Comparison of ENCODE assay signal across 12 mouse cellular contexts in genomic region chr7:142554625-142555024, GRCm38 (mm10). TPM values are rescaled to one million over a fixed set of nuclear protein-coding genes. Genes with fewer than 3 reads are reported as not detected.
A peak's percentile ranks its signal among the peaks of the same experiment; 100 is the strongest.
DNase-seq lines count a peak whose midpoint lies in the region; ATAC-seq and TF ChIP-seq lines count a peak whose summit lies in the region.
"Had no signal": no experiment of that assay in that cellular context is flagged by ENCODE, and none has a peak within 500 bp of the region (broad histone marks: within the 10 kb centered on the region; RNA-seq: fewer than 3 reads in every experiment).

No protein-coding gene starts in this region.

- H3K36me3 ChIP-seq in liver, embryonic 11.5 days (ENCODE audit: control insufficient read depth, insufficient read depth, low read length) = no peaks in the 10 kb centered on the region
- H3K36me3 ChIP-seq in embryonic facial prominence, embryonic 12.5 days = no peaks in the 10 kb centered on the region
- H3K36me3 ChIP-seq in limb, embryonic 12.5 days = no peaks in the 10 kb centered on the region
- H3K36me3 ChIP-seq: midbrain, embryonic 13.5 days had no signal

- 58% methylated on average over 1 of the region's 1 CpGs for WGBS in liver, embryonic 11.5 days
- WGBS in embryonic facial prominence, embryonic 12.5 days = 24% methylated on average over 1 of the region's 1 CpGs
- 0% methylated on average over 1 of the region's 1 CpGs for WGBS in limb, embryonic 12.5 days

- no peak overlapping the region for H3K9ac ChIP-seq in liver, embryonic 11.5 days (ENCODE audit: low read depth, low read length)
- no peak overlapping the region for H3K9ac ChIP-seq in embryonic facial prominence, embryonic 12.5 days
- no peak overlapping the region for H3K9ac ChIP-seq in limb, embryonic 12.5 days (replicated peaks)
- H3K9ac ChIP-seq: midbrain, embryonic 13.5 days had no signal

- H3K4me1 ChIP-seq in liver, embryonic 11.5 days (replicated peaks; ENCODE audit: control insufficient read depth, insufficient read depth, low read length) = peaks cover 54% of the 10 kb centered on the region
- H3K4me1 ChIP-seq in embryonic facial prominence, embryonic 12.5 days = peaks cover 65% of the 10 kb centered on the region
- peaks cover 97% of the 10 kb centered on the region for H3K4me1 ChIP-seq in limb, embryonic 12.5 days (replicated peaks)

- H3K27me3 ChIP-seq in liver, embryonic 11.5 days (replicated peaks; ENCODE audit: control insufficient read depth, insufficient read depth, low read length) = no peaks in the 10 kb centered on the region
- H3K27me3 ChIP-seq in embryonic facial prominence, embryonic 12.5 days = no peaks in the 10 kb centered on the region
- no peaks in the 10 kb centered on the region for H3K27me3 ChIP-seq in limb, embryonic 12.5 days
- H3K27me3 ChIP-seq: midbrain, embryonic 13.5 days had no signal

- intact Hi-C loops in gastrocnemius, adult 2 months (cut with DNase I) = no loop called here
- intact Hi-C loops in gastrocnemius, postnatal 14 days (cut with DNase I; ENCODE audit: low total_unique reads) = no loop called here

- TF ChIP-seq CTCF in gastrocnemius, adult 2 months (IDR thresholded peaks at IDR 0.05) = no peak

- H3K27ac ChIP-seq in gastrocnemius, adult 2 months = peak overlapping the region; percentile 99
- peak overlapping the region; percentile 92 for H3K27ac ChIP-seq in liver, embryonic 11.5 days (ENCODE audit: low read depth, low read length)
- H3K27ac ChIP-seq in embryonic facial prominence, embryonic 12.5 days = peak overlapping the region; percentile 96
- peak overlapping the region; percentile 99 for H3K27ac ChIP-seq in limb, embryonic 12.5 days
- H3K27ac ChIP-seq: kidney, postnatal 0 days; midbrain, embryonic 13.5 days had no signal

- no peak overlapping the region for H3K4me2 ChIP-seq in liver, embryonic 11.5 days
- H3K4me2 ChIP-seq in embryonic facial prominence, embryonic 12.5 days (replicated peaks) = no peak overlapping the region
- no peak overlapping the region for H3K4me2 ChIP-seq in limb, embryonic 12.5 days
- H3K4me2 ChIP-seq: midbrain, embryonic 13.5 days had no signal

- ATAC-seq in liver, embryonic 11.5 days (replicated peaks; ENCODE audit: low FRiP score) = no peak
- no peak for ATAC-seq in embryonic facial prominence, embryonic 12.5 days (ENCODE audit: insufficient number of reproducible peaks, insufficient read depth, low FRiP score, low TSS enrichment)
- no peak for ATAC-seq in limb, embryonic 12.5 days (ENCODE audit: insufficient number of reproducible peaks, insufficient read depth, low FRiP score, low TSS enrichment, low read depth)
- ATAC-seq: activated CD4-positive, CD25-positive, alpha-beta regulatory T cell, adult 4 months; midbrain, embryonic 13.5 days had no signal

- DNase-seq in gastrocnemius, adult 2 months = no peak
- DNase-seq in gastrocnemius, adult 8-10 months (ENCODE audit: low spot score in 2 of 2) = no peak
- no peak for DNase-seq in liver, embryonic 11.5 days (ENCODE audit: low spot score)
- no peak for DNase-seq in liver
- DNase-seq in testis, postnatal 10 days (ENCODE audit: low spot score) = no peak
- no peak for DNase-seq in gastrocnemius, postnatal 14 days

- H3K4me3 ChIP-seq in gastrocnemius, adult 2 months = peak overlapping the region; percentile 88
- H3K4me3 ChIP-seq in liver, embryonic 11.5 days (ENCODE audit: low read depth, low read length) = no peak overlapping the region
- no peak overlapping the region for H3K4me3 ChIP-seq in embryonic facial prominence, embryonic 12.5 days
- H3K4me3 ChIP-seq in limb, embryonic 12.5 days (replicated peaks) = no peak overlapping the region
- H3K4me3 ChIP-seq: midbrain, embryonic 13.5 days had no signal

- no peaks in the 10 kb centered on the region for H3K9me3 ChIP-seq in liver, embryonic 11.5 days (ENCODE audit: control insufficient read depth, low read length)
- no peaks in the 10 kb centered on the region for H3K9me3 ChIP-seq in embryonic facial prominence, embryonic 12.5 days
- H3K9me3 ChIP-seq in limb, embryonic 12.5 days = no peaks in the 10 kb centered on the region
- H3K9me3 ChIP-seq: midbrain, embryonic 13.5 days had no signal

RNA-seq across cellular contexts. Expression of gene Mrpl23, which starts 22.1 kb away (rescaled TPM):
- 1 to 10 TPM in 1 of 2 experiments, under 1 TPM in 1; 0.89 to 1.4 TPM for total RNA-seq in gastrocnemius, adult 2 months (2021)
- 1 to 10 TPM; 1.0 to 5.1 (median 3.1) TPM for total RNA-seq in gastrocnemius, adult 8-10 months (2022)
- 20.8 and 22.2 TPM in 2 replicates for polyA plus RNA-seq in liver, embryonic 11.5 days (2014; fragmentation: Nextera tagmentation; extraction: Ambion mirVana)
- 19.8 and 32.6 TPM in 2 replicates for polyA plus RNA-seq in embryonic facial prominence, embryonic 12.5 days (2016; fragmentation: Nextera tagmentation; extraction: Ambion mirVana)
- 29.4 and 33.3 TPM in 2 replicates for polyA plus RNA-seq in limb, embryonic 12.5 days (2016; fragmentation: Nextera tagmentation; extraction: Ambion mirVana)
- total RNA-seq in gastrocnemius, postnatal 14 days (2021) = 1 to 10 TPM; 5.0 to 5.2 TPM

RNA-seq across cellular contexts. Expression of gene Tnnt3, which starts 56.0 kb away (rescaled TPM):
- total RNA-seq in gastrocnemius, adult 2 months (2021) = over 10,000 TPM; 28,899 to 38,022 TPM
- total RNA-seq in gastrocnemius, adult 8-10 months (2022) = over 10,000 TPM; 31,851 to 38,724 (median 35,835) TPM
- polyA plus RNA-seq in liver, embryonic 11.5 days (2014; fragmentation: Nextera tagmentation; extraction: Ambion mirVana) = 1.5 and 2.4 TPM in 2 replicates
- polyA plus RNA-seq in embryonic facial prominence, embryonic 12.5 days (2016; fragmentation: Nextera tagmentation; extraction: Ambion mirVana) = 4.6 and 6.9 TPM in 2 replicates
- polyA plus RNA-seq in limb, embryonic 12.5 days (2016; fragmentation: Nextera tagmentation; extraction: Ambion mirVana) = 14.3 and 17.3 TPM in 2 replicates
- total RNA-seq in gastrocnemius, postnatal 14 days (2021) = over 10,000 TPM; 22,199 to 23,470 TPM
- total RNA-seq: left cerebral cortex, postnatal 14 days had no signal
